Mouse (Mus musculus): ENCODE results near the gene Gm9044. TPM values are rescaled to one million over a fixed set of nuclear protein-coding genes. Genes with fewer than 3 reads are reported as not detected.
"Not testable (repeated sequence)": the region's sequence is repeated elsewhere in the genome, so short reads cannot be mapped to it uniquely, and the experiment has no call there.

Gene Gm9044
- polyA plus RNA-seq, 1 experiment from 2014 or later = not detected

DNA sequence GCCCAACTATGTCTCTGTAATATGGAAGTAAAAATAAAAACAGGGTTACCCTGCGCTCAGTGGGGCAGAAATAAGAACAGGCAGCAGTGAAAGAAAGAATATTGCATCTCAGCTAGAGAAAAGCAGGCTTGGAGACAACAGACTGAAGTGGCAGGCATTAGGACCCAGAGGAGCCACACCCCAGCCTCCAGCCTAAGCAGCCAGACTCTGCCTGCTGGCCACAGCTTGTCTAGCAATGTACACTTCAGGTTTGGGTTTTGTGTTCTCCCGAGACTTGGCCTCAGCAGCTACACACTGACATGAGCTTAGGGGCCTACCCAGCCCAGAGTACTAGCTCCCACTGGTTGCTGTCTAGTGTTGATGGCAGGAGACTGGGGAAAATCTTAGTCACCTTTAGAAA lies 30.1 kb downstream of the Gm9044 start:
- H3K27me3 ChIP-seq (ENCODE audit: control insufficient read depth, insufficient read depth, low read length); ATAC-seq (ENCODE audit: low read depth); H3K9ac ChIP-seq (replicated peaks; ENCODE audit: low read depth, low read length); H3K9me3 ChIP-seq (ENCODE audit: control insufficient read depth, low read length); H3K4me2 ChIP-seq (ENCODE audit: low read depth, low read length); H3K4me1 ChIP-seq (ENCODE audit: control insufficient read depth, insufficient read depth, low read length); H3K36me3 ChIP-seq (ENCODE audit: control insufficient read depth, insufficient read depth, low read length); H3K4me3 ChIP-seq (ENCODE audit: low read depth, low read length); H3K27ac ChIP-seq (ENCODE audit: low read depth, low read length): not testable (repeated sequence)
- WGBS = 35% methylated on average over 2 of the region's 2 CpGs

DNA sequence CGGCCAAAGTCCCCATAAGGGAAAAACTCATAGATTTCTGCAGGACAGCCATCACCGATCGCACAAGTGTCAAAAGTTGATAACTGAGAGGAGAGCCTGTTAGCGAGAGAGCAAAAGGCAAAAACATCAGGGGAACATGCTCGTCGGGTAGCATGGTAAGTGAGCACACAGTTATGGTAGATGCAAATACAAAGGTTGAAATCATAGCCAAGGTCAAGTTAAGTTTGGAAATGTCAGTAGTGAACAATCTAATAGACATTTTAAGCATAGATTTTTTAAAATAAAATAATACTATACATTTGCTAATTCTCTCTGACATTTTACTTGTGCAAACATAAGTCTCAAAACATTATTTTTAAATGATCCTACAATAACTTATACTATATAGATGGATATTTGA lies 37.3 kb downstream of the Gm9044 start, which contains the start of gene Iltifb:
Gene Iltifb, minus strand, starts transcription at position 101 of the 400 bp plus-strand sequence.
- H3K4me3 ChIP-seq (ENCODE audit: low read depth, low read length) = no peak within 1 kb of the TSS
- no peaks in the 10 kb centered on the region for H3K9me3 ChIP-seq (ENCODE audit: control insufficient read depth, low read length)
- no peak within 1 kb of the TSS for H3K9ac ChIP-seq (replicated peaks; ENCODE audit: low read depth, low read length)
- H3K36me3 ChIP-seq (ENCODE audit: control insufficient read depth, insufficient read depth, low read length) = no peaks in the 10 kb centered on the region
- ATAC-seq (ENCODE audit: low read depth) = no peak
- WGBS = 95% methylated on average over 6 of the region's 6 CpGs
- H3K4me1 ChIP-seq (ENCODE audit: control insufficient read depth, insufficient read depth, low read length) = no peaks in the 10 kb centered on the region
- no peak within 1 kb of the TSS for H3K4me2 ChIP-seq (ENCODE audit: low read depth, low read length)
- H3K27ac ChIP-seq (ENCODE audit: low read depth, low read length) = no peak within 1 kb of the TSS
- no peaks in the 10 kb centered on the region for H3K27me3 ChIP-seq (ENCODE audit: control insufficient read depth, insufficient read depth, low read length)

DNA sequence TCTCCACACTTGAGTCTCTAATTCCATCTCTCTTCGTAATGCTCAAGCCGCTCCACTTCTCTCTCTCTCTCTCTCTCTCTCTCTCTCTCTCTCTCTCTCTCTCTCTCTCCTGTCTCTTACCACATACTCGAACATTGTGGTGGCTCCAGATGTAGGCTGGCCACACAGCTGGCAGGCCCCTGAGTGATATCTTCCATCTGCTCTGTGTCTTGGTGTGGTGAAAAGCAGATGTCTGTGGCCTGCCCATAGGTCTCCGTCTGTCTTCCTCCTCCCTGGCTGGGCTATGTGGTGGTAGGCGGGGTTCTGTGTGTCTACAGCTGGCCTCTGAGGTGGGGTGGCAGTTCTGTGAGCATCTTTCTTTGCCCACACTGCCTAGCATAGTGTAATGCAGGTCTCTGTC lies 49.2 kb downstream of the Gm9044 start:
- H3K4me2 ChIP-seq (ENCODE audit: low read depth, low read length) = not testable (repeated sequence)

DNA sequence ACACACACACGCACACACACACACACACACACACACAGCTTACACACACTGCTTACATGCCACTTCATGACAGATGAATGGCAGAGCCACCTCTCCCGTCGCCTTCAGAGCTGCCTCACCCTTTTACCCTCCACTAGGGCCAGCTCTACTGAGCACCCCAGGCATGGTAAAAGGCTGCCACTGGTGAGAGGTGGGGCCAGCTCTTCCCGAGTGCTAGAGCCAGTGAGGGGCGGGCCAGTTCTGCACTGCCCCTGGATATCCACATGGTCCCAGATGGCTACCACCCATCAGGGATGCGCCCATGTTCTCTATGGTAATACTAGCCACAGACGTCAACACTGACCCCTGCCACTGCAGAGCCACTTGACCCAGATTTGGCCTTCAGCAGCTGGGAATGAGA lies 49.6 kb downstream of the Gm9044 start:
- ATAC-seq (ENCODE audit: low read depth); H3K4me1 ChIP-seq (ENCODE audit: control insufficient read depth, insufficient read depth, low read length); H3K4me3 ChIP-seq (ENCODE audit: low read depth, low read length); H3K27me3 ChIP-seq (ENCODE audit: control insufficient read depth, insufficient read depth, low read length); H3K9ac ChIP-seq (replicated peaks; ENCODE audit: low read depth, low read length); H3K9me3 ChIP-seq (ENCODE audit: control insufficient read depth, low read length); H3K36me3 ChIP-seq (ENCODE audit: control insufficient read depth, insufficient read depth, low read length); H3K27ac ChIP-seq (ENCODE audit: low read depth, low read length); H3K4me2 ChIP-seq (ENCODE audit: low read depth, low read length): not testable (repeated sequence)
- 88% methylated on average over 5 of the region's 7 CpGs for WGBS

More for the DNA sequence above, 49.2 kb downstream of the Gm9044 start:
- not testable (repeated sequence) for ATAC-seq (ENCODE audit: low read depth); H3K4me3 ChIP-seq (ENCODE audit: low read depth, low read length); H3K27me3 ChIP-seq (ENCODE audit: control insufficient read depth, insufficient read depth, low read length); H3K36me3 ChIP-seq (ENCODE audit: control insufficient read depth, insufficient read depth, low read length); H3K9ac ChIP-seq (replicated peaks; ENCODE audit: low read depth, low read length); H3K4me1 ChIP-seq (ENCODE audit: control insufficient read depth, insufficient read depth, low read length); H3K9me3 ChIP-seq (ENCODE audit: control insufficient read depth, low read length); H3K27ac ChIP-seq (ENCODE audit: low read depth, low read length)
- WGBS = 93% methylated on average over 2 of the region's 5 CpGs

Other genes starting within 250 kb of the Gm9044 start
- 31.3 and 34.1 TPM in 2 replicates for gene Mdm1, start 190.6 kb downstream of the Gm9044 start, polyA plus RNA-seq (2014; fragmentation: Nextera tagmentation; extraction: Ambion mirVana)
- gene Il22, start 127.5 kb downstream of the Gm9044 start, polyA plus RNA-seq (2014; fragmentation: Nextera tagmentation; extraction: Ambion mirVana) = 0.24 TPM in 1 of 2 replicates, not detected in the other
- gene Gm32717, start 91.6 kb downstream of the Gm9044 start, polyA plus RNA-seq (2014; fragmentation: Nextera tagmentation; extraction: Ambion mirVana) = 0.35 and 0.37 TPM in 2 replicates
- 0.35 and 0.37 TPM in 2 replicates for gene Gm32802, start 73.7 kb downstream of the Gm9044 start, polyA plus RNA-seq (2014; fragmentation: Nextera tagmentation; extraction: Ambion mirVana)
- gene Iltifb, start 37.4 kb downstream of the Gm9044 start, polyA plus RNA-seq (2014; fragmentation: Nextera tagmentation; extraction: Ambion mirVana) = not detected in 2 replicates
- not detected in 2 replicates for gene Gm9040, start 5.4 kb downstream of the Gm9044 start, polyA plus RNA-seq (2014; fragmentation: Nextera tagmentation; extraction: Ambion mirVana)
- gene Gm9045, start 5.4 kb upstream of the Gm9044 start, polyA plus RNA-seq (2014; fragmentation: Nextera tagmentation; extraction: Ambion mirVana) = not detected in 2 replicates
- gene Gm9046, start 10.8 kb upstream of the Gm9044 start, polyA plus RNA-seq (2014; fragmentation: Nextera tagmentation; extraction: Ambion mirVana) = not detected in 2 replicates
- gene Gm9048, start 16.3 kb upstream of the Gm9044 start, polyA plus RNA-seq (2014; fragmentation: Nextera tagmentation; extraction: Ambion mirVana) = not detected in 2 replicates
- gene Gm9049, start 21.7 kb upstream of the Gm9044 start, polyA plus RNA-seq (2014; fragmentation: Nextera tagmentation; extraction: Ambion mirVana) = not detected in 2 replicates
- gene Ifng, start 108.6 kb upstream of the Gm9044 start, polyA plus RNA-seq (2014; fragmentation: Nextera tagmentation; extraction: Ambion mirVana) = not detected in 2 replicates